Mouse (Mus musculus) spleen, adult 2 months (tissue): ENCODE measurements around the gene Evi2.

ENCODE experiments used
- CTCF ChIP-seq: fragments of 200-500 bp; IDR thresholded peaks from 2 replicates; pipeline ENCODE4 v1.5.1; 2011; ENCODE audit warnings: mild to moderate bottlenecking, inconsistent platforms; ENCODE audit not compliant: insufficient read depth, insufficient read length, insufficient replicate concordance; ENCODE audit errors: extremely low read depth
- POLR2A ChIP-seq: fragments of 200-500 bp; IDR thresholded peaks from 2 replicates; pipeline ENCODE4 v1.6.1; 2011; ENCODE audit warnings: low read depth, low read length, inconsistent platforms

DNA sequence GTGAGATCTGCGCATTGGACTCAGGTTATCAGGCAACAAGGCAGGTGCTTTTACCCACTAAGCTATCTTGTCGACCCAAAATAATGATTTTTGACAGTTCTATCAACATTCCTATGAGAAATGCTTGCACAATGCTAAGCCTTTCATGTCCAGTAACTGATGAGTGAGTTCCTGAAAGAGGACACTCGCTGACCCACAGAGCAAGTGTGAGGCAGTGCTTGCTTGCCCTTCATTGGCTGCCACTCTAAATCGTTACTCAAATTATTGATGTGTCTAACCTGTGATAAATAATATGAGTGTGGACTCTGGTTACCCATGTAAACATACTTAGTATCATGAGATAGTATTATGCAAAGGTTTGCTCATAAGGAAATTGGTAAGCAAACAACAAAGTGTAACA lies 30.1 kb upstream of the Evi2 start:
- TF ChIP-seq CTCF (no peak), POLR2A (no peak)
